Mouse (Mus musculus) T-helper 17 cell (primary cell): ENCODE measurements around the gene Spock1.
"Not testable (repeated sequence)": the region's sequence is repeated elsewhere in the genome, so short reads cannot be mapped to it uniquely, and the experiment has no call there.

Experiments
- in situ Hi-C, 2 experiments: fragments of 300-600 bp; cut with MboI, MseI; formaldehyde crosslinking; loops; 1 replicate in 1 of 2; 2 replicates in 1 of 2; pipeline ENCODE4 v1.15.1; 2025; ENCODE audit warnings: high pct_unique_total_duplicates in 2 of 2

The Spock1 gene

GRCm38 (mm10) chr13:57515737-57516136 lies 392.4 kb downstream of the Spock1 start:
- in situ Hi-C loops: no loop called here

GRCm38 (mm10) chr13:57501552-57501951 lies 406.6 kb downstream of the Spock1 start:
- in situ Hi-C loops: no loop called here

GRCm38 (mm10) chr13:57496778-57497177 lies 411.4 kb downstream of the Spock1 start:
- in situ Hi-C loops: no loop called here

GRCm38 (mm10) chr13:57494838-57495237 lies 413.3 kb downstream of the Spock1 start:
- in situ Hi-C loops: no loop called here

- in situ Hi-C loops: no loop called here
These were observed 419.2 kb downstream of the Spock1 start for GRCm38 (mm10) chr13:57488926-57489325.

GRCm38 (mm10) chr13:57484426-57485168 lies 423.5 kb downstream of the Spock1 start:
- in situ Hi-C loops: no loop called here

- in situ Hi-C loops: no loop called here
These were observed 431.4 kb downstream of the Spock1 start for GRCm38 (mm10) chr13:57476700-57477099.

GRCm38 (mm10) chr13:57474068-57474467 lies 434.1 kb downstream of the Spock1 start:
- in situ Hi-C loops: no loop called here

GRCm38 (mm10) chr13:57470922-57471321 lies 437.2 kb downstream of the Spock1 start:
- in situ Hi-C loops: not testable (repeated sequence)

- in situ Hi-C loops: loop anchor here in 1 of 2 experiments (10.0 kb wide), 1 partner anchor 945 kb away; no protein-coding TSS in a partner anchor
These were observed 448.2 kb downstream of the Spock1 start for GRCm38 (mm10) chr13:57459978-57460377.

GRCm38 (mm10) chr13:57450189-57450821 lies 457.8 kb downstream of the Spock1 start:
- in situ Hi-C loops: loop anchor here in 1 of 2 experiments (10.0 kb wide), 1 partner anchor 936 kb away; no protein-coding TSS in a partner anchor

GRCm38 (mm10) chr13:57448906-57449305 lies 459.2 kb downstream of the Spock1 start:
- in situ Hi-C loops: no loop called here

- in situ Hi-C loops: no loop called here
These were observed 463.2 kb downstream of the Spock1 start for GRCm38 (mm10) chr13:57444977-57445376.

- in situ Hi-C loops: no loop called here
These were observed 468.0 kb downstream of the Spock1 start for GRCm38 (mm10) chr13:57440111-57440510.

GRCm38 (mm10) chr13:57435726-57436220 lies 472.4 kb downstream of the Spock1 start:
- in situ Hi-C loops: no loop called here

- in situ Hi-C loops: no loop called here
These were observed 474.3 kb downstream of the Spock1 start for GRCm38 (mm10) chr13:57433848-57434247.

GRCm38 (mm10) chr13:57431815-57432214 lies 476.3 kb downstream of the Spock1 start:
- in situ Hi-C loops: no loop called here

GRCm38 (mm10) chr13:57428840-57429239 lies 479.3 kb downstream of the Spock1 start:
- in situ Hi-C loops: no loop called here

GRCm38 (mm10) chr13:57418781-57419180 lies 489.4 kb downstream of the Spock1 start:
- in situ Hi-C loops: no loop called here

GRCm38 (mm10) chr13:57414716-57415115 lies 493.4 kb downstream of the Spock1 start:
- in situ Hi-C loops: no loop called here

- in situ Hi-C loops: no loop called here
These were observed 500.5 kb downstream of the Spock1 start for GRCm38 (mm10) chr13:57407666-57408065.

GRCm38 (mm10) chr13:57402386-57402785 lies 505.7 kb downstream of the Spock1 start:
- in situ Hi-C loops: no loop called here
